Mouse (Mus musculus) embryonic fibroblast, embryonic 13.5 days (primary cell): ENCODE measurements around the gene Catsperd. TPM values are rescaled to one million over a fixed set of nuclear protein-coding genes. Genes with fewer than 3 reads are reported as not detected.

Source experiments
- H3K27ac ChIP-seq: 2 replicates; pipeline ENCODE4 v1.5.1; 2012; ENCODE audit warnings: low read length, control low read depth, inconsistent platforms; ENCODE audit not compliant: insufficient read depth
- H3K4me1 ChIP-seq: 2 replicates; pipeline ENCODE4 v1.6.1; 2011; ENCODE audit warnings: low read length; ENCODE audit not compliant: control insufficient read depth, insufficient read depth
- H3K4me3 ChIP-seq: 2 replicates; pipeline ENCODE4 v1.5.1; 2011; ENCODE audit warnings: mild to moderate bottlenecking, control low read depth, low read length; ENCODE audit not compliant: insufficient read depth
- CTCF ChIP-seq: IDR thresholded peaks from 2 replicates; pipeline ENCODE4 v1.5.1; 2011; ENCODE audit warnings: mild to moderate bottlenecking, control low read depth, low read length, moderate library complexity, borderline replicate concordance; ENCODE audit not compliant: insufficient read depth
- POLR2A ChIP-seq: IDR thresholded peaks from 2 replicates; pipeline ENCODE4 v1.6.1; 2011; ENCODE audit warnings: low read depth, mild to moderate bottlenecking, control low read depth, low read length, moderate library complexity
- polyA plus RNA-seq: library from polyadenylated mRNA; stranded (reverse); fragments of >200 nt; gene quantifications from 2 replicates; pipeline ENCODE4 v1.2.4, GENCODE M21; 2011; ENCODE audit warnings: low read depth; ENCODE audit not compliant: missing spikeins, insufficient read length

Gene Catsperd
- polyA plus RNA-seq, 1 experiment: 0.56 TPM

DNA sequence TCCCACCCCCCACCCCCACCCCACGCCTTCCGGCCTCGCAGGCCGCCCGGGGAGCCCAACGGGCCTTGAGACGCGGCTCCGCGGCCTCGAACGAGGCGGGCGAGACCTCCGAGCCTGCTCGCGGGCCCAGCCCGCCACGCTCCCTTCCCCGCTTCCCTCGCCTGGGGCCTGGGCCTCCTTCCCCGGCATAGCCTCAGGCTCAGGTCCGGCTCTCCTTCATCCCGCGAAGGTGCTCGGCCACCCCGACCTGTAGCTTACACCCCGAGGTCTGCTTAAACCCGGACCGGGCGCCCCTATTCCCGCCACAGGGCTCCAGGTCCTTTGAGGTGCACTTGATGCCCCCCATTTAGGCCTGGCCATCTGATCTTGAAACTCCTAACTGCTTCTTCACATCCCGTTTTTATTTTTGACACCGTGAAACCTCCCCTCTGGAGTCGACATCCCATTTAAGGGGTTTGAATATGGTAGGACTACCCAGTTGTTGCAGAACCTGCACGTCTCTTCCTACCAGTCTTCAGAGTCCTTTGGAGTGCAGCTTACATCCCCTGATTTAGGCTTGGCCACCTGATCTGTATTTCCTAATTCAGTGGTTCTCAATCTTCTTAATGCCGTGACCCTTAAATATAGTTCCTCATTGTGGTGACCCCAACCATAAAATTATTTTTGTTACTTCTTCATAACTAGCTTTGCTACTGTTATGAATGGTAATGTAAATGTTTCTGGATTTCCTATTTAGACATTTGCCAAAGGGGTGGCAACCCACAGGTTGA, 45.9 kb downstream of the Catsperd start:
- Histone ChIP-seq H3K27ac (0 out of 2 replicates have a peak overlapping the region, but pooled peaks have one; percentile 23), H3K4me3 (peak overlapping the region; percentile 93), H3K4me1 (peaks cover 8% of the 10 kb centered on the region; the same call in 1 of the 2 replicates)
- no peak for TF ChIP-seq POLR2A
- TF ChIP-seq CTCF: no peak

GRCm38 (mm10) chr17:56681791-56682190, 53.8 kb downstream of the Catsperd start:
- TF ChIP-seq POLR2A: no peak
- no peak for TF ChIP-seq CTCF
- no peak overlapping the region for H3K4me3 ChIP-seq
- H3K4me1 ChIP-seq: no peaks in the 10 kb centered on the region
- no peak overlapping the region for H3K27ac ChIP-seq

- Histone ChIP-seq H3K27ac (no peak overlapping the region), H3K4me3 (no peak overlapping the region), H3K4me1 (no peaks in the 10 kb centered on the region)
- no peak for TF ChIP-seq CTCF
- no peak for TF ChIP-seq POLR2A
These were observed 54.9 kb downstream of the Catsperd start for GRCm38 (mm10) chr17:56682880-56683279.

DNA sequence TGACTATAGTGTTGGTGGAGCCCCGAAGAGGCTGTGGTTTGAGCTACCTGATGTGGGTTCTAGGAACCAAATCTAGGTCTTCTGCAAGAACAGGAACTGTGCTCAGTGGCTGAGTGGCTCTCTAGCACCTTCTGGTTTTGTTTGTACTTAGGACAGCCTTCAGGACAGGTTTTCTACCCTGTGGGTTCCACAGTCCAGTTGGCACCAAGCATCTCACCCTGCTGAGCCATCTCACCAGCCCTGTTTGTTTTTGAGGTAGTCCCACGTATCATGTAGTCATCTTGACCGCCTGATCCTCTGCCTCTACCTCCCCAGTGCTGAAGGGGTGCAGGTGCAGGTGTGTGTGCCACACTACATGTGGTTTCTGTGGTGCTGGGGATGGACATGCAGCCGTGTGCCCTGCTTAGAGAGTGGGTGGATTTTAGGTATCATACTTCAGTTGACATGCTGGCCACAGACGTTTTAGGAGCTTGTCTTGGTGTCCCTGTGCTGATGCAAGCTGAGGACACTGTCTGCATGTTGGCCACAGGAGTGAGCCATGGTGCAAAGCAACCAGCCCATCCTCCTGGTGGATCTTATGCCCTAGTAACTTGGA, 55.7 kb downstream of the Catsperd start:
- Histone ChIP-seq H3K4me1 (no peaks in the 10 kb centered on the region), H3K4me3 (no peak overlapping the region), H3K27ac (no peak overlapping the region)
- no peak for TF ChIP-seq CTCF
- TF ChIP-seq POLR2A: no peak

GRCm38 (mm10) chr17:56684649-56685048, 56.7 kb downstream of the Catsperd start:
- TF ChIP-seq CTCF: no peak
- TF ChIP-seq POLR2A: no peak
- Histone ChIP-seq H3K27ac (no peak overlapping the region), H3K4me3 (no peak overlapping the region), H3K4me1 (no peaks in the 10 kb centered on the region)

GRCm38 (mm10) chr17:56686801-56687200, 58.9 kb downstream of the Catsperd start:
- H3K4me3 ChIP-seq: no peak overlapping the region
- no peak overlapping the region for H3K27ac ChIP-seq
- H3K4me1 ChIP-seq: no peaks in the 10 kb centered on the region
- no peak for TF ChIP-seq POLR2A
- no peak for TF ChIP-seq CTCF

GRCm38 (mm10) chr17:56688045-56688444, 60.1 kb downstream of the Catsperd start:
- TF ChIP-seq POLR2A: no peak
- TF ChIP-seq CTCF: no peak
- H3K27ac ChIP-seq: no peak overlapping the region
- no peak overlapping the region for H3K4me3 ChIP-seq
- H3K4me1 ChIP-seq: 0 out of 2 replicates have a peak, but pooled peaks cover 3% of the 10 kb centered on the region

DNA sequence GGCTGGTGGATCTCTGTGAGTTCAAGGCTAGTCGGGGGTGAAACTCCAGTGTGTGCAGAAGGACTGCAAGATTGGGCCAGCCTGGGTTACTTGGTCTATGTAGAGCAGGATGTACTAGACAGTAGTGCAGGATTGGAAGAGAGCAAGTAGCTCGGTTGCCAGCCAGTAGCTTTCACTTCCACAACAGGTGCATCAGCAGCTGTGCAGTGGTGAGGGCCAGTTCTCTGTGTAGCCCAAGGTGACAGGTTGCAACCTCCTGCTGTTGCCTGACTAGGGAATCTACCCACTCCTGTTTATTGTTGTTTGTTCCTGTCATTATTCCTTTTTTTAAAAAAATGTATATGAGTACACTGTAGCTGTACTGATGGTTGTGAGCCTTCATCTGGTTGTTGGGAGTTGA, 60.7 kb downstream of the Catsperd start:
- H3K4me3 ChIP-seq: no peak overlapping the region
- 0 out of 2 replicates have a peak, but pooled peaks cover 8% of the 10 kb centered on the region for H3K4me1 ChIP-seq
- no peak for TF ChIP-seq CTCF
- TF ChIP-seq POLR2A: no peak
- no peak overlapping the region for H3K27ac ChIP-seq

DNA sequence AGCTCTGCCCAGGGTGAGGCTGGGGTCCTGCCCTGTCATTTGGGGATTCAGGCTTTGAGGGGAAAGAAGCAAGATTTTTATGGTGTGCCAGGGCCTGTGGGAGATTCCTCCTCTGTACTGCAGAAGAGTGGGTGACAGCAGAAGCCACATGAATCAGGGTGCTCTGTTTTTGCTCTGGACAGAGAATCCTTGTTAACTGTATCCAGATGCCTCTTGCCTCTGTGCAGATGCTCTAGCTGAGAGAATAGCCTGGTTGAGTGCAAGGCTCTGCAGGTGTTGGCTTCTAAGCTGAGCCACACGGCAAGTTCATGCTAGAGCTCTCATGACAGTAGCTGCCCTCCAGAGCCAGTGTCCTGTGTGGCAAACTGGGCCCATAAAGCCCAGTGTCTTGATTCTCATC, 65.5 kb downstream of the Catsperd start:
- no peak overlapping the region for H3K4me3 ChIP-seq
- TF ChIP-seq POLR2A: no peak
- H3K27ac ChIP-seq: no peak overlapping the region
- peaks cover 12% of the 10 kb centered on the region; the same call in 1 of the 2 replicates for H3K4me1 ChIP-seq

GRCm38 (mm10) chr17:56693851-56694310, 65.9 kb downstream of the Catsperd start:
- H3K4me3 ChIP-seq: no peak overlapping the region
- H3K4me1 ChIP-seq: peaks cover 12% of the 10 kb centered on the region; the same call in 1 of the 2 replicates
- no peak; the same call in 1 of the 2 replicates for TF ChIP-seq CTCF
- no peak for TF ChIP-seq POLR2A
- no peak overlapping the region for H3K27ac ChIP-seq
